Mouse (Mus musculus): ENCODE measurements around the gene Dusp3. TPM values are rescaled to one million over a fixed set of nuclear protein-coding genes. Genes with fewer than 3 reads are reported as not detected.
"Not testable (repeated sequence)": the region's sequence is repeated elsewhere in the genome, so short reads cannot be mapped to it uniquely, and the experiment has no call there.

Gene Dusp3
- polyA plus RNA-seq, 1 experiment from 2014 or later: 53.5 TPM

GRCm38 (mm10) chr11:101998258-101998657 lies 11.4 kb upstream of the Dusp3 start:
- H3K4me3 ChIP-seq (ENCODE audit: low read depth, low read length): no peak overlapping the region
- no peak overlapping the region for H3K4me2 ChIP-seq (replicated peaks; ENCODE audit: low read depth)
- TF ChIP-seq CTCF (IDR thresholded peaks at IDR 0.05; ENCODE audit: low read depth): no peak
- no peak overlapping the region for H3K9ac ChIP-seq (ENCODE audit: low read depth, low read length)
- no peaks in the 10 kb centered on the region for H3K9me3 ChIP-seq (ENCODE audit: control insufficient read depth)
- ATAC-seq: no peak
- H3K4me1 ChIP-seq (replicated peaks; ENCODE audit: control insufficient read depth, insufficient read depth, low read length): no peaks in the 10 kb centered on the region
- WGBS: 38% methylated on average over 5 of the region's 5 CpGs
- no peaks in the 10 kb centered on the region for H3K27me3 ChIP-seq (replicated peaks; ENCODE audit: control insufficient read depth, insufficient read depth, low read length)
- H3K27ac ChIP-seq (ENCODE audit: low read depth, low read length): 0 out of 2 replicates have a peak overlapping the region, but pooled peaks have one; percentile 15
- peaks cover 5% of the 10 kb centered on the region; the same call in 1 of the 2 replicates for H3K36me3 ChIP-seq (ENCODE audit: control insufficient read depth, insufficient read depth)

- ATAC-seq: no peak
- H3K27ac ChIP-seq (ENCODE audit: low read depth, low read length): peak overlapping the region; percentile 9; the same call in 1 of the 2 replicates
Measured at GRCm38 (mm10) chr11:101995938-101996337, 9.1 kb upstream of the Dusp3 start.

GRCm38 (mm10) chr11:101994100-101994499 lies 7.3 kb upstream of the Dusp3 start:
- no peaks in the 10 kb centered on the region for H3K4me1 ChIP-seq (replicated peaks; ENCODE audit: control insufficient read depth, insufficient read depth, low read length)
- H3K27me3 ChIP-seq (replicated peaks; ENCODE audit: control insufficient read depth, insufficient read depth, low read length): no peaks in the 10 kb centered on the region
- H3K36me3 ChIP-seq (ENCODE audit: control insufficient read depth, insufficient read depth): no peaks in the 10 kb centered on the region
- no peak for TF ChIP-seq CTCF (IDR thresholded peaks at IDR 0.05; ENCODE audit: low read depth)
- no peak overlapping the region for H3K4me2 ChIP-seq (replicated peaks; ENCODE audit: low read depth)
- 59% methylated on average over 8 of the region's 8 CpGs for WGBS
- no peaks in the 10 kb centered on the region for H3K9me3 ChIP-seq (ENCODE audit: control insufficient read depth)
- H3K4me3 ChIP-seq (ENCODE audit: low read depth, low read length): no peak overlapping the region
- ATAC-seq: no peak
- H3K9ac ChIP-seq (ENCODE audit: low read depth, low read length): no peak overlapping the region
- H3K27ac ChIP-seq (ENCODE audit: low read depth, low read length): no peak overlapping the region

More at GRCm38 (mm10) chr11:101995938-101996337, 9.1 kb upstream of the Dusp3 start:
- Histone ChIP-seq H3K36me3 (ENCODE audit: control insufficient read depth, insufficient read depth) (peaks cover 5% of the 10 kb centered on the region; the same call in 1 of the 2 replicates), H3K4me3 (ENCODE audit: low read depth, low read length) (no peak overlapping the region), H3K27me3 (replicated peaks; ENCODE audit: control insufficient read depth, insufficient read depth, low read length) (no peaks in the 10 kb centered on the region), H3K4me2 (replicated peaks; ENCODE audit: low read depth) (no peak overlapping the region), H3K4me1 (replicated peaks; ENCODE audit: control insufficient read depth, insufficient read depth, low read length) (no peaks in the 10 kb centered on the region), H3K9me3 (ENCODE audit: control insufficient read depth) (no peaks in the 10 kb centered on the region), H3K9ac (ENCODE audit: low read depth, low read length) (no peak overlapping the region)
- no peak for TF ChIP-seq CTCF (IDR thresholded peaks at IDR 0.05; ENCODE audit: low read depth)
- whole genome bisulfite sequencing: 78% methylated on average over 7 of the region's 7 CpGs

DNA sequence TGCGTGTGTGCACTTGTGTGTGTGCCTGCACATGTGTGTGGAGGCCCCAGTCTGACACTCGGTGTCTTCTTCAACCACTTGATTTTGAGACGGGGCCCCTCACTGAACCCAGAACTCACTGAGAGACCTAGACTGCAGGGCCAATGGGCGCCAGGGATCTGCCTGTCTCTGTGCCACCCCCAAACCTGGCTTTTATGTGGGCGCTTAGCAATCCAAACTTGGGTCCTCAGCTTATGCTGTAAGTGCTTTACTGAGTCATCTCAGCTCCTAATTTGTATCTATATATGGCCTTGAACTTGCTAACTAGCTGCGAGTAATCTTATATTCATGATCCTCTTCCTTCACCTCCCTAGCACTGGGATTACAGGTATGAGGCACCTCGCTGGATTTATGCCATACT lies 5.6 kb upstream of the Dusp3 start:
- no peaks in the 10 kb centered on the region for H3K9me3 ChIP-seq (ENCODE audit: control insufficient read depth)
- H3K4me1 ChIP-seq (replicated peaks; ENCODE audit: control insufficient read depth, insufficient read depth, low read length): no peaks in the 10 kb centered on the region
- 86% methylated on average over 7 of the region's 7 CpGs for WGBS
- no peak overlapping the region for H3K9ac ChIP-seq (ENCODE audit: low read depth, low read length)
- no peaks in the 10 kb centered on the region for H3K27me3 ChIP-seq (replicated peaks; ENCODE audit: control insufficient read depth, insufficient read depth, low read length)
- H3K4me2 ChIP-seq (replicated peaks; ENCODE audit: low read depth): no peak overlapping the region
- ATAC-seq: no peak
- no peaks in the 10 kb centered on the region for H3K36me3 ChIP-seq (ENCODE audit: control insufficient read depth, insufficient read depth)
- no peak overlapping the region for H3K27ac ChIP-seq (ENCODE audit: low read depth, low read length)
- no peak for TF ChIP-seq CTCF (IDR thresholded peaks at IDR 0.05; ENCODE audit: low read depth)
- no peak overlapping the region for H3K4me3 ChIP-seq (ENCODE audit: low read depth, low read length)

GRCm38 (mm10) chr11:101991813-101992212 lies 5.0 kb upstream of the Dusp3 start:
- WGBS: 71% methylated on average over 3 of the region's 3 CpGs
- no peaks in the 10 kb centered on the region for H3K9me3 ChIP-seq (ENCODE audit: control insufficient read depth)
- no peak overlapping the region for H3K9ac ChIP-seq (ENCODE audit: low read depth, low read length)
- H3K4me1 ChIP-seq (replicated peaks; ENCODE audit: control insufficient read depth, insufficient read depth, low read length): no peaks in the 10 kb centered on the region
- H3K36me3 ChIP-seq (ENCODE audit: control insufficient read depth, insufficient read depth): no peaks in the 10 kb centered on the region
- H3K27me3 ChIP-seq (replicated peaks; ENCODE audit: control insufficient read depth, insufficient read depth, low read length): no peaks in the 10 kb centered on the region
- no peak overlapping the region for H3K27ac ChIP-seq (ENCODE audit: low read depth, low read length)
- TF ChIP-seq CTCF (IDR thresholded peaks at IDR 0.05; ENCODE audit: low read depth): no peak
- no peak overlapping the region for H3K4me2 ChIP-seq (replicated peaks; ENCODE audit: low read depth)
- H3K4me3 ChIP-seq (ENCODE audit: low read depth, low read length): no peak overlapping the region
- no peak for ATAC-seq

- Histone ChIP-seq H3K4me2 (replicated peaks; ENCODE audit: low read depth) (no peak overlapping the region), H3K9me3 (ENCODE audit: control insufficient read depth) (no peaks in the 10 kb centered on the region), H3K27ac (ENCODE audit: low read depth, low read length) (no peak overlapping the region), H3K9ac (ENCODE audit: low read depth, low read length) (no peak overlapping the region), H3K4me3 (ENCODE audit: low read depth, low read length) (no peak overlapping the region), H3K4me1 (replicated peaks; ENCODE audit: control insufficient read depth, insufficient read depth, low read length) (no peaks in the 10 kb centered on the region), H3K27me3 (replicated peaks; ENCODE audit: control insufficient read depth, insufficient read depth, low read length) (no peaks in the 10 kb centered on the region), H3K36me3 (ENCODE audit: control insufficient read depth, insufficient read depth) (no peaks in the 10 kb centered on the region)
- ATAC-seq: no peak
- WGBS: 83% methylated on average over 3 of the region's 3 CpGs
- no peak for TF ChIP-seq CTCF (IDR thresholded peaks at IDR 0.05; ENCODE audit: low read depth)
Measured at GRCm38 (mm10) chr11:101990244-101990643, 3.4 kb upstream of the Dusp3 start.

GRCm38 (mm10) chr11:101985990-101986389 lies 823 bp downstream of the Dusp3 start:
- Histone ChIP-seq H3K27me3 (replicated peaks; ENCODE audit: control insufficient read depth, insufficient read depth, low read length) (no peaks in the 10 kb centered on the region), H3K36me3 (ENCODE audit: control insufficient read depth, insufficient read depth) (peaks cover 8% of the 10 kb centered on the region; the same call in 1 of the 2 replicates), H3K9me3 (ENCODE audit: control insufficient read depth) (no peaks in the 10 kb centered on the region), H3K4me2 (replicated peaks; ENCODE audit: low read depth) (0 out of 2 replicates have a peak overlapping the region, but pooled peaks have one; percentile 0), H3K4me1 (replicated peaks; ENCODE audit: control insufficient read depth, insufficient read depth, low read length) (peaks cover 5% of the 10 kb centered on the region; the same call in 1 of the 2 replicates), H3K27ac (ENCODE audit: low read depth, low read length) (no peak overlapping the region), H3K9ac (ENCODE audit: low read depth, low read length) (no peak overlapping the region), H3K4me3 (ENCODE audit: low read depth, low read length) (no peak overlapping the region)
- 3% methylated on average over 10 of the region's 10 CpGs for WGBS
- ATAC-seq: no peak
- peak; percentile 96 for TF ChIP-seq CTCF (IDR thresholded peaks at IDR 0.05; ENCODE audit: low read depth)

GRCm38 (mm10) chr11:101985450-101985849 lies 1.4 kb downstream of the Dusp3 start:
- not testable (repeated sequence) for H3K36me3 ChIP-seq (ENCODE audit: control insufficient read depth, insufficient read depth); H3K27me3 ChIP-seq (replicated peaks; ENCODE audit: control insufficient read depth, insufficient read depth, low read length); ATAC-seq; H3K9ac ChIP-seq (ENCODE audit: low read depth, low read length); H3K4me2 ChIP-seq (replicated peaks; ENCODE audit: low read depth); H3K9me3 ChIP-seq (ENCODE audit: control insufficient read depth); H3K27ac ChIP-seq (ENCODE audit: low read depth, low read length); H3K4me1 ChIP-seq (replicated peaks; ENCODE audit: control insufficient read depth, insufficient read depth, low read length); H3K4me3 ChIP-seq (ENCODE audit: low read depth, low read length)
- WGBS: 41% methylated on average over 6 of the region's 6 CpGs
